Mouse (Mus musculus) stomach, postnatal 0 days (tissue): Measurements from ENCODE around the gene Sept9.

Experiments used
- CTCF ChIP-seq: IDR thresholded peaks from 2 replicates; pipeline ENCODE4 v1.5.1; 2016; ENCODE audit warnings: antibody characterized with exemption, low read depth, mild to moderate bottlenecking, moderate library complexity
- EP300 ChIP-seq: optimal IDR thresholded peaks from 2 replicates; pipeline ENCODE3; 2016; ENCODE audit warnings: antibody characterized with exemption

- TF ChIP-seq CTCF (no peak), EP300 (no peak)
Measured at GRCm38 (mm10) chr11:117274973-117275372, 75.5 kb downstream of the Sept9 start.
